In genomic region chr2:143891302-143892048, GRCm38 (mm10) we compare ENCODE assay signal across 14 mouse cellular contexts.
"Had no signal": no experiment of that assay in that cellular context is flagged by ENCODE, and none has a peak within 500 bp of the region (broad histone marks: within the 10 kb centered on the region; RNA-seq: fewer than 3 reads in every experiment).

No protein-coding gene starts in this region.

- DNase-seq: kidney, adult 11 months; kidney, adult 9 months; kidney, postnatal 36 days; layer of hippocampus, adult 9-11 months; layer of hippocampus, postnatal 36 days; right cerebral cortex, postnatal 14 days; thymus, postnatal 4 days had no signal

- H3K4me3 ChIP-seq: limb, embryonic 15.5 days; liver, embryonic 12.5 days; midbrain, embryonic 10.5 days; neural tube, embryonic 13.5 days; stomach, embryonic 15.5 days had no signal

- H3K36me3 ChIP-seq: limb, embryonic 15.5 days; liver, embryonic 12.5 days; midbrain, embryonic 10.5 days; neural tube, embryonic 13.5 days; stomach, embryonic 15.5 days had no signal

- H3K27ac ChIP-seq: limb, embryonic 15.5 days; liver, embryonic 12.5 days; midbrain, embryonic 10.5 days; neural tube, embryonic 13.5 days had no signal

- H3K9me3 ChIP-seq: limb, embryonic 15.5 days; liver, embryonic 12.5 days; midbrain, embryonic 10.5 days; neural tube, embryonic 13.5 days; stomach, embryonic 15.5 days had no signal

- H3K4me1 ChIP-seq: limb, embryonic 15.5 days; midbrain, embryonic 10.5 days; neural tube, embryonic 13.5 days; stomach, embryonic 15.5 days had no signal

- ATAC-seq: liver, embryonic 12.5 days; lung, postnatal 0 days; midbrain, embryonic 16.5 days had no signal

- H3K27me3 ChIP-seq: limb, embryonic 15.5 days; liver, embryonic 12.5 days; neural tube, embryonic 13.5 days; stomach, embryonic 15.5 days had no signal

- H3K4me2 ChIP-seq: limb, embryonic 15.5 days; liver, embryonic 12.5 days; neural tube, embryonic 13.5 days; stomach, embryonic 15.5 days had no signal

- H3K9ac ChIP-seq: limb, embryonic 15.5 days; liver, embryonic 12.5 days; neural tube, embryonic 13.5 days; stomach, embryonic 15.5 days had no signal
